Mouse (Mus musculus) neural tube, embryonic 11.5 days (tissue): ENCODE results near the gene Cebpzos. TPM values are rescaled to one million over a fixed set of nuclear protein-coding genes. Genes with fewer than 3 reads are reported as not detected.

Experiments
- ATAC-seq: fragments of 200-750 bp; cut with Nextera tagmentation; 2 replicates; pipeline ENCODE4 v1.8.0; 2017; ENCODE audit warnings: moderate number of reproducible peaks, mild to moderate bottlenecking, moderate TSS enrichment, moderate library complexity; ENCODE audit not compliant: insufficient read depth, low FRiP score, low TSS enrichment
- DNase-seq: peaks from one replicate; pipeline ENCODE4 v3.0.0-alpha.2; 2015; ENCODE audit warnings: low spot score
- H3K27ac ChIP-seq: fragments of 300-500 bp; sonication (generic); 2 replicates; pipeline ENCODE4 v1.5.1; 2014; ENCODE audit warnings: low read depth, mild to moderate bottlenecking, low read length
- H3K27me3 ChIP-seq: fragments of 300-500 bp; sonication (generic); 2 replicates; pipeline ENCODE4 v1.6.1; 2014; ENCODE audit warnings: mild to moderate bottlenecking, low read length, mixed read lengths; ENCODE audit not compliant: control insufficient read depth, insufficient read depth
- H3K36me3 ChIP-seq: fragments of 300-500 bp; sonication (generic); 2 replicates; pipeline ENCODE4 v1.6.1; 2014; ENCODE audit warnings: mild to moderate bottlenecking, low read length, moderate library complexity, mixed read lengths; ENCODE audit not compliant: control insufficient read depth, insufficient read depth
- H3K4me1 ChIP-seq: fragments of 300-500 bp; sonication (generic); 2 replicates; pipeline ENCODE4 v1.6.1; 2014; ENCODE audit warnings: low read length, mixed read lengths; ENCODE audit not compliant: control insufficient read depth, insufficient read depth
- H3K4me2 ChIP-seq: fragments of 300-500 bp; sonication (generic); 2 replicates; pipeline ENCODE4 v1.6.1; 2014; ENCODE audit warnings: low read depth, mild to moderate bottlenecking, moderate library complexity
- H3K4me3 ChIP-seq: fragments of 300-500 bp; sonication (generic); 2 replicates; pipeline ENCODE4 v1.5.1; 2014; ENCODE audit warnings: low read depth, low read length
- H3K9ac ChIP-seq: fragments of 300-500 bp; sonication (generic); 2 replicates; pipeline ENCODE4 v1.6.1; 2014; ENCODE audit warnings: mild to moderate bottlenecking, low read length
- H3K9me3 ChIP-seq: fragments of 300-500 bp; sonication (generic); 2 replicates; pipeline ENCODE4 v1.6.1; 2016; ENCODE audit warnings: low read length; ENCODE audit not compliant: control insufficient read depth
- whole genome bisulfite sequencing: fragments of 180-500 bp; shearing (Covaris S2); extraction: QIAGEN DNeasy Blood & Tissue Kit; methylation state at CpG from one replicate; pipeline ENCODE4 v1.1.7; 2014; 5-methylcytosine and 5-hydroxymethylcytosine counted together
- polyA plus RNA-seq: library from polyadenylated mRNA; unstranded; fragments of >200 nt; fragmentation: Nextera tagmentation; extraction: Ambion mirVana; gene quantifications from 2 replicates; pipeline ENCODE4 v1.2.1, GENCODE M21; 2014

Gene Cebpzos
- polyA plus RNA-seq, 1 experiment from 2014 or later: 99.3 TPM

DNA sequence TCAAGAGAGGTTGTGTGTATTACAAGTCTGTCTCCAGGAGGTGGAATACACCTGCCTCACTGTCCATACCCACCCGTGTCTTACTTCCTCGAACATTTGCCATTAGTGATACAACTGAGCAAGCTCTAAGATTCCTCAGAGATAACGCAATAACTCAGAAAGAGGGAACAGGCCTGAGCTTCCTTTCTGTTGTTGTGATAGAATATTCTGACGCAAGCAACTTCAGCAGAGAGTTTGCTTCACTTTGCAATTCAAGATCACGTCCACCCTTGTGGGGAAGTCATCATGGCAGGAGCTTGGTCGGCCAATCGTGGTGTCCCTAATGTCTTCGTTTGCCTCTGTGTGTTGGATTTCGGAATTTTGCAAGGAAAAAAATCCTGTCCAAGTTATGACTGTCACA is 25.3 kb upstream of the Cebpzos start:
- no peak overlapping the region for H3K27ac ChIP-seq
- no peak for DNase-seq
- H3K9me3 ChIP-seq: no peaks in the 10 kb centered on the region
- 83% methylated on average over 9 of the region's 9 CpGs for WGBS
- H3K4me2 ChIP-seq: no peak overlapping the region
- H3K27me3 ChIP-seq: no peaks in the 10 kb centered on the region
- no peak for ATAC-seq
- no peak overlapping the region for H3K4me3 ChIP-seq
- no peaks in the 10 kb centered on the region for H3K36me3 ChIP-seq
- H3K9ac ChIP-seq: no peak overlapping the region
- no peaks in the 10 kb centered on the region for H3K4me1 ChIP-seq

DNA sequence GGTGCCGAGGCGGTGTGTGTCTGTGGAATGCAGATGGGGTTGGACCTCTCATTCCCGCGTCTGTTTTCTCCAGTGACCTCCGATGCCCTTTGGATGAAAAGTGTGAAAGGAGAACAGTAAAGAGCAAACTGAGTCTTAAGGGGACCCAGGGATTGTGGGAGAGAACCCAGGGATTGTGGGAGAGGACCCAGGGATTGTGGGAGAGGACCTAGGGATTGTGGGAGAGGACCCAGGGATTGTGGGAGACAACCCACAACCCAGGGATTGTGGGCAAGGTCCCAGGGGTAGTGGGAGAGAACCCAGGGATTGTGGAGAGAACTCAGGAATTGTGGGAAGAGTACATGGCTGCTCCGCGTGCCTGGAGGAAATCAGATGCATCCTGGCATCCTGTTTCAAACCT is 21.3 kb upstream of the Cebpzos start:
- Histone ChIP-seq H3K36me3 (no peaks in the 10 kb centered on the region), H3K9ac (no peak overlapping the region), H3K4me1 (no peaks in the 10 kb centered on the region), H3K27me3 (no peaks in the 10 kb centered on the region), H3K4me2 (no peak overlapping the region), H3K27ac (no peak overlapping the region), H3K9me3 (no peaks in the 10 kb centered on the region), H3K4me3 (no peak overlapping the region)
- DNase-seq: no peak
- no peak for ATAC-seq
- 84% methylated on average over 7 of the region's 7 CpGs for WGBS

DNA sequence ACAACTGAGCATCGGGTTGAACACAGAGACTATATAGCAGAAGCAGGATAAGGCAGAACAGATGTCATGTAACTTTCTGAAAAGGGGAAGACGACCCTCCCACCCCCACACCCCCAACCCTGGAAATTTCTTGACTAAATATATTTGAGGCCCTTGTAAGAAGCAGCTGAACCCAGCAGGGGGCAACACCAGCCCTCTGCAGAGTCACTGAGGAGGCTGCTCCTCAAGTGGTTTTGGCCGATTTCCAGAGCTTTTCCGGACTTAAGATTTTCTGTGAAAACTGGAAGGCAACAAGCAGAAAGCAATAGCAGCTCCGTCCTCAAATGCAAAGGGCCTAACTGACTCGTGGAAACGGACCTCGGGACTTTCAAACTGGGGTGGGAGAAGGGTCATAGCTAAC is 20.9 kb upstream of the Cebpzos start:
- no peaks in the 10 kb centered on the region for H3K4me1 ChIP-seq
- H3K9ac ChIP-seq: no peak overlapping the region
- H3K4me3 ChIP-seq: no peak overlapping the region
- 47% methylated on average over 8 of the region's 8 CpGs for WGBS
- DNase-seq: peak; percentile 38
- no peaks in the 10 kb centered on the region for H3K36me3 ChIP-seq
- ATAC-seq: no peak
- no peaks in the 10 kb centered on the region for H3K9me3 ChIP-seq
- H3K27ac ChIP-seq: no peak overlapping the region
- H3K4me2 ChIP-seq: no peak overlapping the region
- H3K27me3 ChIP-seq: no peaks in the 10 kb centered on the region

DNA sequence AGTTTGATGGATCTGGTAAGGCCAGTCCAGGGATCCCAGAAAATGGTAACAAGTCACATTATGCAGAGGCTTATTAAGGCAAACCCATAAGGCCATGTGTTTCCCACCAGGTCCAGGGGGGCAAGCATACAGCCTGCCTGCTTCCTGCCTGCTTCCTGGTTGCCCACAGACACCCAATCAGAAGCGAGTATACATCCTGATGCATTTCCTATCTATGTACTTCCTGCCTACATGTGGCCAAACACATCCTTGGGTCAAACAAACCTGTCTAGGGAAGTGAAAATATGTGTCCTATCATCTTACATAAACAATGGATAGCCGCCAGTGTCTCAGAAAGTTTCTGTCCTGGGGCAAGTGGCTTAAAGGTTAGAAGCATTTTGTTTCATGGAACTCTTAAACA is 13.1 kb upstream of the Cebpzos start:
- H3K9ac ChIP-seq: no peak overlapping the region
- H3K4me1 ChIP-seq: no peaks in the 10 kb centered on the region
- H3K4me3 ChIP-seq: no peak overlapping the region
- H3K4me2 ChIP-seq: no peak overlapping the region
- no peaks in the 10 kb centered on the region for H3K27me3 ChIP-seq
- H3K27ac ChIP-seq: no peak overlapping the region
- DNase-seq (no peak), ATAC-seq (no peak)
- H3K36me3 ChIP-seq: no peaks in the 10 kb centered on the region
- WGBS: 82% methylated on average over 2 of the region's 2 CpGs
- H3K9me3 ChIP-seq: no peaks in the 10 kb centered on the region

DNA sequence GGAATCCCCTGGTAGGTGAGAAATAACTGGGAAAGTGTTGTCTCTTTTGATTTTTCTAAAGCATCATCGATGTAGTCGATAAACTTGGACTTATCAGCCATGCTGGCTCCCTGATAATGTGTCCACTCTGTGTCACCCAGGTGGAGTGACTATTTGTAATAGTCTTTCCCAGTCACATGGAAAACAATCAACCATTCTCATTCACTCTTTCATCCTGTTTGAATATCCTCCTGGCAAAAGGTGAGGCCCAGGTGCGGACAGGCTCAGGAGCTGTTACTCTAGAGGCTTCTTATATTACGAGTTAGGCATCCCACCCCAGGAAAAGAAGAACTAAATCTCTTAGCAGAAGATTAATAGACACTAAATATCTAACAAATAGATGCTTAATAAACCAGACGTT is 9.4 kb upstream of the Cebpzos start, which contains the start of gene Sult6b1:
Gene Sult6b1 (minus strand): TSS at position 101 of the 400 bp plus-strand sequence.
- DNase-seq (no peak), ATAC-seq (no peak)
- Histone ChIP-seq H3K27ac (no peak within 1 kb of the TSS), H3K4me2 (no peak within 1 kb of the TSS), H3K4me3 (no peak within 1 kb of the TSS), H3K9me3 (no peaks in the 10 kb centered on the region), H3K9ac (no peak within 1 kb of the TSS), H3K4me1 (no peaks in the 10 kb centered on the region), H3K27me3 (no peaks in the 10 kb centered on the region), H3K36me3 (no peaks in the 10 kb centered on the region)
- 84% methylated on average over 5 of the region's 5 CpGs for WGBS

DNA sequence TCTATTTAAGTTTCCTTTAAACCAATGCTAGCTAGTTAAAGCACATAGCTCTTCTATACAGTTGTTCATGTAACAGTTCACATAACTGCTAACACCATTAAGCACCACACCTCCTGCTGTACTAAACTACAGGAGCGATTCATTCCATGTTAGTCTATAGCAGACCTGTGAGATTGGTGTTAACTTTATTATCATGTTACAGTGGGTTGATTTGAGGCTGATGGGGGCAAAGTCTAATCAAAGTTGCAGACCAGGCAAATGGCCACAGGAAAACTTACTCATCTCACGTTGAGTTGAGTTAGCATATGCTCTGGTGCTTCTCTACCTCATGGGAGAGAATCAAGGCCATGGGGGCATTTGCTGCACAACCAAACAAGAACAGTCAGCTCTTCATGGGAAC is 6.9 kb upstream of the Cebpzos start:
- ATAC-seq (no peak), DNase-seq (no peak)
- H3K4me1 ChIP-seq: no peaks in the 10 kb centered on the region
- WGBS: 83% methylated on average over 2 of the region's 2 CpGs
- H3K9me3 ChIP-seq: no peaks in the 10 kb centered on the region
- no peak overlapping the region for H3K9ac ChIP-seq
- H3K36me3 ChIP-seq: no peaks in the 10 kb centered on the region
- no peak overlapping the region for H3K27ac ChIP-seq
- H3K4me3 ChIP-seq: no peak overlapping the region
- no peaks in the 10 kb centered on the region for H3K27me3 ChIP-seq
- H3K4me2 ChIP-seq: no peak overlapping the region

DNA sequence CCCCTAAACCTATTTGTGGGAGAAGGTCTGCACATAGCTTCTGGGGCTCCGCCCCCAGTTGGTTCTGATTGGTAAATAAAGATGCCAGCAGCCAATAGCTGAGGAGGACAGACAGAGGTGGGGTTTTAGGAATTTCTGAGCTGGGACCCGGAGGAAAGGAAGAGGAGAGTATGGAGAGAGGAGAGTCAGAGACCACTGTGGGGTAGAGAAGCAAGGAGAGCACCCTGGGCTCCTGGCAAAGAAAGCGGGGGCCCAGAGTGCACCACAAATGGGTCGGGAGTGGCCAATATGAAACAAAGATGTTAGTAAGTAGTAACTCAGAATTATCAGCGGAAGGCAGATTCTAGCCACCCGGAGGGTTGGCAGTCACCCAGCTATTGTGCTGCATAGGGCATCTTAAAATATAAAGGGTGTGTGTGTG is 3.4 kb upstream of the Cebpzos start:
- WGBS: 38% methylated on average over 6 of the region's 6 CpGs
- Histone ChIP-seq H3K27me3 (no peaks in the 10 kb centered on the region), H3K4me3 (peak overlapping the region; percentile 22), H3K9me3 (no peaks in the 10 kb centered on the region), H3K4me2 (peak overlapping the region; percentile 31), H3K27ac (no peak overlapping the region), H3K9ac (peak overlapping the region; percentile 18; the same call in 1 of the 2 replicates), H3K4me1 (peaks cover 3% of the 10 kb centered on the region; the same call in 1 of the 2 replicates), H3K36me3 (no peaks in the 10 kb centered on the region)
- ATAC-seq (peak; percentile 52; the same call in 1 of the 2 replicates), DNase-seq (peak; percentile 36)

DNA sequence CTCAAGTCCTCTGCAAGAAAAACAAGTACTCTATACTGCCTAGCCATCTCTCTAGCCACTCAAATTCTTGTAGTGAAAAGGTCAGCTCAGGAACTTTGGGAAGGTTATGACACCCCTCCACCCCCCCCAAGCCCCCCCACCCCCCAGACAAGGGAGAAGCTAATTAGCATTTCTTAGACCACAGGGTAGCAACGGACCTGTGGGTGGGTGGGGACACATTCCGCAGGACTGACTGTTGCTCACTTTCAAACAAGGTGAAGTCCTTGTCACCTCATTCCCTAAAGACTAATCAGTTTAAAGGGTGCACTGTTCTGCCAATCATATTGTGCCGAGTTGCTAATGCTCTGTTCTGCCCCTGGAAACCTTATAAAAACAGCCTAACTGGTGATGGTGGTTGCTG is 2.4 kb upstream of the Cebpzos start:
- no peak overlapping the region for H3K27ac ChIP-seq
- H3K4me2 ChIP-seq: no peak overlapping the region
- ATAC-seq: no peak
- H3K27me3 ChIP-seq: no peaks in the 10 kb centered on the region
- no peaks in the 10 kb centered on the region for H3K9me3 ChIP-seq
- no peaks in the 10 kb centered on the region; the same call in 1 of the 2 replicates for H3K36me3 ChIP-seq
- peaks cover 3% of the 10 kb centered on the region; the same call in 1 of the 2 replicates for H3K4me1 ChIP-seq
- H3K9ac ChIP-seq: no peak overlapping the region
- WGBS: 70% methylated on average over 3 of the region's 3 CpGs
- no peak for DNase-seq
- H3K4me3 ChIP-seq: no peak overlapping the region

DNA sequence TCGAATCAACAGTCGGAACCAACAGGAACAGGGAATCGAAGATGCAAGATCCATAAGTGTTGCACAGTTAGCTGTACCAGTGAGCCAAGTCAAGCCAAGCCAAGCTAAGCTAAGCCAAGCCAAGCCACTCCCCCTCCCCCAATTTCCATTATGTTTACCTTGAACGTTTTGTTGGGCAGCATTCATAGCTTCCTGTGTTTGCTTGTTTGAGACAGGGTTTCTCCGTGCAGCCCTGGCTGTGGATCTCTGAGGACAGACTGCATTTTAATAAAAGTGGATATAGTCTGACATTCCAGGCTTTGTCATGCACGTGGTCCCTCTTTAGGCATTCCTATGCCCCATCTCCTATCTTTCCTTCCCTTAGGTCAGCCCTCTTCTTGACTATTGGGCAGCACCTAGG is 528 bp upstream of the Cebpzos start:
- H3K27ac ChIP-seq: no peak overlapping the region
- 0 out of 2 replicates have a peak, but pooled peaks have one; percentile 5 for ATAC-seq
- DNase-seq: peak; percentile 20

More for the DNA sequence above, 528 bp upstream of the Cebpzos start:
- peak overlapping the region; percentile 80 for H3K9ac ChIP-seq
- H3K4me2 ChIP-seq: peak overlapping the region; percentile 61
- WGBS: 57% methylated on average over 6 of the region's 6 CpGs
- H3K4me3 ChIP-seq: peak overlapping the region; percentile 63
- H3K27me3 ChIP-seq: no peaks in the 10 kb centered on the region
- no peaks in the 10 kb centered on the region for H3K9me3 ChIP-seq
- peaks cover 5% of the 10 kb centered on the region for H3K36me3 ChIP-seq
- peaks cover 3% of the 10 kb centered on the region; the same call in 1 of the 2 replicates for H3K4me1 ChIP-seq
